Mouse (Mus musculus) thymus, adult 2 months (tissue): ENCODE measurements around the gene Matn1.

Source experiments
- CTCF ChIP-seq: fragments of 200-500 bp; IDR thresholded peaks from 2 replicates; pipeline ENCODE4 v1.5.1; 2012; ENCODE audit warnings: mild to moderate bottlenecking, control low read depth, low read length, moderate library complexity, borderline replicate concordance; ENCODE audit not compliant: control insufficient read depth, poor library complexity, insufficient read depth; ENCODE audit errors: extremely low read depth
- POLR2A ChIP-seq: fragments of 200-500 bp; IDR thresholded peaks from 2 replicates; pipeline ENCODE4 v1.6.1; 2012; ENCODE audit warnings: mild to moderate bottlenecking, low read length, control low read depth, moderate library complexity; ENCODE audit not compliant: control insufficient read depth, poor library complexity, insufficient read depth; ENCODE audit errors: extremely low read depth

GRCm38 (mm10) chr4:130971278-130971677, 27.1 kb downstream of the Matn1 start:
- TF ChIP-seq CTCF: no peak
- no peak for TF ChIP-seq POLR2A
